Mouse (Mus musculus): Measurements from ENCODE around the gene Cnpy1.

The Cnpy1 gene

DNA sequence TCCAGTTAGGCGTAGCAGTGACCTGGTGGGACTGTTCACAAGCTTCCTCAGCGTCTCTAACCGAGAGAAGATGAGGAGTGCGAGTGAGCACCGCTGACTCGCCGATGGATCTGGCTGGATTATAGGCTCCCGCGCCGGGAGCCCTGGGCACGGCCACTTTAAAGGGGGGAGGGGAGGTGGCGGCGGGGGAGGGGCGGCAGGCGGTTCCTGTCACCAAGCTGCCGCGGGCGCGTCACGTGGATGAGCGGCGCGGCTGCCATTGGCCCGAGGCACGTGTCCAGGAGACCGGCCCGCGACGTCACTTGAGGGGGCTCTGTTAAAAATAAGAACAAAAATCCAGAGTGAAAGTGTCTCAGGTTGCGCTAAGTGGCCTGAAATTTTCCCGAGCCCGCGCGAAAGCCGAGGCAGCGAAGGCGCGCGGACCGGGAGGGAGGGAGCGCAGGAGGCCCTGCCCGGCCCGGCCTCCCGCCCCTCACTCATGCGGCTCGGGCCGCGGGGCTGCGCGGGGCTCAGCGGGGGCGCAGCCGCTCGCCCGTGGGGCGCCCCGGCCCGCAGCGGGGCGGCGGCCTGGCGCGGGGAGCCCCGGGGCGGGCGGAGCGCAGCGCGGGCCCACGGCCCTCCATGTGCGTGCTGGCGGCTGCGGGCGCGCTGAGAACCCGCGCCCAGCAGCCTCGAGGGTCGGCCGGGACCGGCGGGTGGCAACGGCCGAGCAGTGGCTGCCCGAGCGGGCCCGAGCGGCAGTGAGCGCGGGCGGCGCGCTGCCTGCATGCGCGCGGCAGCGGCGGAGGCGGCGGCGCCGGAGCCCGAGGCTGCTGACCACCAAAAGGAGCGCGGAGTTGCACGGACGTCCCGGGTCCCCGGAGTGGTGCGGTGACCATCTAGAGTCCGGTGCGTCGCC is 80.0 kb downstream of the Cnpy1 start, which contains the start of gene En2:
Gene En2 (plus strand): TSS at position 337 of the 898 bp plus-strand sequence.
- peak; percentile 58 to 93 for DNase-seq (ENCODE audit: low spot score in 2 of 2)

DNA sequence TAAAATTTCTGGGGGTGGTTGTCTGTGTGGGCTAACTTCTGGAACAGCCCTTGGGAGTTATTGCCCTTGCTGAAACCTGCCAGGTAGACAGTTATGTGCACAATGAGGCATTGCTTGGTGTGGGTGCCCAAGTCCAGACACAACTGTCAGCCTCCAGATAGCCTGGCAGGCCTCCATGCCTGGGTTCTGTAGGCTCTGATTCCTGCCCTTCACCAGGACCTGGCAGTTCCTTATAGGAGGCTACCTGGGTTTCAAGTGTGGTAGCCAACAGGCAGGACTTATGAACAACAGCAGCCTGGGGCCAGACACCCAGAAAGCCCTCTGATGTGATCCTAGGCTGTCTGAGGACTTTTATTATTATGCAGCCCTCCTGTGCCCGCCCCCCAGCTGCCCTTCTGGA is 81.7 kb downstream of the Cnpy1 start:
- DNase-seq (ENCODE audit: low spot score in 2 of 2): no peak

DNA sequence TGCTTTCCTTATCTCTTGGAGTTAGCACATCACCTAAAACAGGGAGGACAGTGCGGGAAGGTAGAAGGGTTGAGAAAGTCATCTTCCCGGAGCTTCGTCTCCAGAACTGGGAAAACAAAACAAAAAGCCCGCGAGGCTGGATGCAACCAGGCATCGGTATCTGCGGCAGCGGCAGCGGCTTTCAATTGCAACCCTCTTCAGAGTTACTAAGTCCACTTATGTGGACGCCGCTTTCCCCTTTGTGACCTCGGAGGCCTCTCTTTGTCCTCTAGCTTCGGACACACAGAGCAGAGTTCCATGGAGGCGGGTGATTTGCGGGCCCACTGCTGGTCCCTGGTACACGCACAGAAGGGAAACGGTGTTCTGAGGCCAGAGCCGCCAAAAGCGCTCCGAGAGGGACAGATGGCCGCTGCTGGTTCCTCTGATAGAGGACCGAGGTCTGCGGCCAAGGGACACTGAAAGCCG is 83.6 kb downstream of the Cnpy1 start:
- DNase-seq (ENCODE audit: low spot score in 2 of 2): peak in 1 of 2 experiments; percentile 50

- peak in 1 of 2 experiments; percentile 49 for DNase-seq (ENCODE audit: low spot score in 2 of 2)
Measured at GRCm38 (mm10) chr5:28161383-28161937, 84.1 kb downstream of the Cnpy1 start.

- no peak for DNase-seq (ENCODE audit: low spot score in 2 of 2)
Measured at GRCm38 (mm10) chr5:28159891-28160470, 85.6 kb downstream of the Cnpy1 start.

DNA sequence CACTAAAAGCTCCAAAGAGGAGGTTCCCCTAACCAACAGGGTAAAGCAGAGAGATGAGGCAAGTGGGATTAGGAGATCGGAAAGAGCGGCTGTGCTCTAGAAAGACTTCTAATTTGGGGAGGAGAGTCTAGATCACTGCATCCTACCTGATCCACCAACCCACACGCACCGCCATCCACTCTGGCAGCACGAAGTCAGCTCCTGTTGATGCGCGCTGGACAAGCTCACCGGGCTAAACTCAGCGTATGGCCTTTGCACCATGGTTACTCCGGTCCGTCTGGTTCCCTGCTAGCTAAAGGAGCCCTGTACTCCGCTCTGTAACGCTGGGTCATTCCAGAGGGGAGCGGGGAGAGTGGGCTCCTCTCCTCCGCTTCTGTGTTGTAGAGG is 86.5 kb downstream of the Cnpy1 start:
- DNase-seq (ENCODE audit: low spot score in 2 of 2): no peak

- DNase-seq (ENCODE audit: low spot score in 2 of 2): peak in 1 of 2 experiments; percentile 34
Measured at GRCm38 (mm10) chr5:28158308-28159071, 87.1 kb downstream of the Cnpy1 start.

DNA sequence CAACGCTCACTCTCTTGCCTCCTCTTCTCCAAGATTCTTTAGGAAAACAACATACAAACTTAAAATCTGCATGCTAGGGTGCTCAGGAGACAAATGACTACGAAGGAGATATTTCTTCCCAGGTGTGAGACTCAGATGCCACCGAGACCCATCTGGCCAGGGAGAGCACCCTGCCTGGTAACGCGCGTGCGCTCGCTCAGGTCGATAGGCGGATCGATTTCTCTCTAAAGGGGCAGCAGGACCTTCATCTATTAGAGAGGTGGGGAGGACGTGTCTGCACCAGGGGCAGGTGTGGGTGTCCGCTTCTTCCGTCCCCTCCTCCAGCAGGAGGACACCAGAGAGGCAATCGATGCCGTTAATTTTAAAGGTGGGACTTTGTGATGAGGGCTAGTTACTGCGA is 87.8 kb downstream of the Cnpy1 start:
- no peak for DNase-seq (ENCODE audit: low spot score in 2 of 2)

GRCm38 (mm10) chr5:28157044-28157730 is 88.4 kb downstream of the Cnpy1 start:
- DNase-seq (ENCODE audit: low spot score in 2 of 2): no peak
